Mouse (Mus musculus): ENCODE results near the gene Acin1. TPM values are rescaled to one million over a fixed set of nuclear protein-coding genes. Genes with fewer than 3 reads are reported as not detected.

The Acin1 gene
- polyA plus RNA-seq, 1 experiment from 2014 or later, result 140 TPM

- Histone ChIP-seq H3K27ac (no peak overlapping the region), H3K27me3 (replicated peaks) (no peaks in the 10 kb centered on the region), H3K9me3 (no peaks in the 10 kb centered on the region), H3K4me1 (peaks cover 10% of the 10 kb centered on the region; the same call in 1 of the 2 replicates), H3K4me3 (no peak overlapping the region), H3K9ac (no peak overlapping the region), H3K36me3 (peaks cover 15% of the 10 kb centered on the region), H3K4me2 (replicated peaks) (no peak overlapping the region)
- 78% methylated on average over 7 of the region's 7 CpGs for WGBS
- ATAC-seq (ENCODE audit: low FRiP score, low read depth), result no peak
Observed at GRCm38 (mm10) chr14:54597084-54597483, 89.6 kb downstream of the Acin1 start.

DNA sequence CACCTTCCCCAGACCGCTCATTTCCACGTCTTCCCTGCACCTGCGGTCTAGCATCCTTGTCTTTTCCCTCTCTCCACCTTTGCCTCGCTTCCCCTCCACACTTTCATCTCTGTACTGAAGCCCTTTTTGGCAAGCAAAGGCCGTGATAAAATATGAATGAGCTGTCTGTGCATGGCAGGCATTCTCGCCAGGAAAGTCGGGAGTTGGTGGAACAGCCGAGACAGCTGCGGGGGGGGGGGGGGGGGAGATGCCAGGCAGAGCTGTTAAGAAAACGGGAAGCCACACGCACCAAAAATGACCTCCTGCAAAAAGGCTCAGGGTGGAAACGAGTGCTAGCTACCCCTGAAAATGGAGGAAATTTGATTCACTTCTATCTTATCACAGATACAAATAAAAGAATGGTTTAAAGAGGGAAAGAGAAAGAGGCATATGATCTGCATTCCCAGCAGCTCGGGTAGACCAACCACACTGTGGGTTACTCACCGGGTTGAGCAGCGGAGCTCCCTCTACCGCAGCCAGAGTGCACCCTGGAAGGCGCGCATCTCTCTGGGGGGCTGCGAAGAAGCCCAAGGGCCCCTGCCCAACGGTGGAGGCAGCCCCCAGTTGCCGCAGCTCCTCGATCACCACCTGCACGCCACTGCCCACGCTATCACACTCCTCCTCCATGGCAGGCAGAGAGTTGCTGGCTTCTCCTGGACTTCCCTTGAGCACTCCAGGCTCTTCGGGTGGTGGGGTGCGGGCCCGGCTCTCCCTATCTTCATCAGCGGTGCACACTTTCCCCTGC lies 91.9 kb downstream of the Acin1 start:
- WGBS, result 69% methylated on average over 28 of the region's 28 CpGs
- no peaks in the 10 kb centered on the region for H3K9me3 ChIP-seq
- no peak overlapping the region for H3K27ac ChIP-seq
- no peak overlapping the region for H3K9ac ChIP-seq
- H3K4me2 ChIP-seq (replicated peaks), result no peak overlapping the region
- H3K27me3 ChIP-seq (replicated peaks), result no peaks in the 10 kb centered on the region
- no peak for ATAC-seq (ENCODE audit: low FRiP score, low read depth)
- H3K4me3 ChIP-seq, result no peak overlapping the region
- peaks cover 21% of the 10 kb centered on the region for H3K36me3 ChIP-seq
- H3K4me1 ChIP-seq, result peaks cover 10% of the 10 kb centered on the region; the same call in 1 of the 2 replicates

DNA sequence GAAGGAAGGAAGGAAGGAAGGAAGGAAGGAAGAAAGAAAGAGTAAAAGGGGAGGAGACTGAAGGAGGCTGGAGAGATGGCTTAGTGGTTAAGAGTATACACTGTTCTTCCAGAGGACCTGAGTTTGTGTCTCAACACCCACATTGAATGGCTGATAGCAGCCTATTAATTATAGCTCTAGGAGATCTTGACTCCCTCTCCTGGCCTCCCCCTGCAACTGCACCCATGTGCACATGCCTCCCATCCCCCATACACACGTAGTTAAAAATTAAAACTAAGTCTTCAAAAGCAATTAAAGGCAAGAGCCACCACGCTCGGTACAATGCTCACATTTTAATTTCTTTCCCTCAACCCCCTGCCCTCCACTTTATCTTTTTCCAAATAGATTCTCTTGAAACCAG lies 92.7 kb downstream of the Acin1 start:
- no peak overlapping the region for H3K27ac ChIP-seq
- H3K4me3 ChIP-seq, result no peak overlapping the region
- no peak overlapping the region for H3K9ac ChIP-seq
- 93% methylated on average over 3 of the region's 3 CpGs for WGBS
- H3K9me3 ChIP-seq, result no peaks in the 10 kb centered on the region
- H3K27me3 ChIP-seq (replicated peaks), result no peaks in the 10 kb centered on the region
- H3K36me3 ChIP-seq, result peaks cover 21% of the 10 kb centered on the region
- no peak overlapping the region for H3K4me2 ChIP-seq (replicated peaks)
- ATAC-seq (ENCODE audit: low FRiP score, low read depth), result no peak
- H3K4me1 ChIP-seq, result peaks cover 10% of the 10 kb centered on the region; the same call in 1 of the 2 replicates

GRCm38 (mm10) chr14:54592319-54592934 lies 94.3 kb downstream of the Acin1 start:
- Histone ChIP-seq H3K4me2 (replicated peaks) (no peak overlapping the region), H3K36me3 (peaks cover 21% of the 10 kb centered on the region), H3K4me1 (peaks cover 10% of the 10 kb centered on the region; the same call in 1 of the 2 replicates), H3K9ac (no peak overlapping the region), H3K27me3 (replicated peaks) (no peaks in the 10 kb centered on the region), H3K27ac (peak overlapping the region; percentile 29; the same call in 1 of the 2 replicates), H3K4me3 (no peak overlapping the region), H3K9me3 (no peaks in the 10 kb centered on the region)
- peak; percentile 44; the same call in 1 of the 2 replicates for ATAC-seq (ENCODE audit: low FRiP score, low read depth)
- 57% methylated on average over 10 of the region's 10 CpGs for WGBS

MicroRNAs encoded within 50 kb of the gene (microRNA counts, 519-probe panel; counts per million panel counts)
- 342 counts per million, percentile 67 among the panel's probes with 10 or more counts for microRNA mmu-miR-686

Small RNA genes lying within 50 kb of the gene (microRNA-seq; reads per million reads assigned to microRNA genes)
- not detected for gene Mir686
- gene Mir6948, result not detected

Other genes with a start within 250 kb of the Acin1 start
- gene Lrp10, start 222.8 kb downstream of the Acin1 start, polyA plus RNA-seq (2016; fragmentation: Nextera tagmentation; extraction: Ambion mirVana), result 34.9 and 37.5 TPM in 2 replicates
- 40.0 and 41.4 TPM in 2 replicates for gene Rem2, start 210.8 kb downstream of the Acin1 start, polyA plus RNA-seq (2016; fragmentation: Nextera tagmentation; extraction: Ambion mirVana)
- gene Prmt5, start 169.4 kb downstream of the Acin1 start, polyA plus RNA-seq (2016; fragmentation: Nextera tagmentation; extraction: Ambion mirVana), result 102 and 105 TPM in 2 replicates
- gene Haus4, start 132.3 kb downstream of the Acin1 start, polyA plus RNA-seq (2016; fragmentation: Nextera tagmentation; extraction: Ambion mirVana), result 32.1 and 37.9 TPM in 2 replicates
- 32.9 and 36.6 TPM in 2 replicates for gene Ajuba, start 109.4 kb downstream of the Acin1 start, polyA plus RNA-seq (2016; fragmentation: Nextera tagmentation; extraction: Ambion mirVana)
- gene 4931414P19Rik, start 80.9 kb downstream of the Acin1 start, polyA plus RNA-seq (2016; fragmentation: Nextera tagmentation; extraction: Ambion mirVana), result 8.4 and 8.6 TPM in 2 replicates
- 404 and 429 TPM in 2 replicates for gene Psmb5, start 68.9 kb downstream of the Acin1 start, polyA plus RNA-seq (2016; fragmentation: Nextera tagmentation; extraction: Ambion mirVana)
- gene Psmb11, start 65.5 kb downstream of the Acin1 start, polyA plus RNA-seq (2016; fragmentation: Nextera tagmentation; extraction: Ambion mirVana), result not detected in 2 replicates
- not detected in 2 replicates for gene Gm17606, start 46.0 kb downstream of the Acin1 start, polyA plus RNA-seq (2016; fragmentation: Nextera tagmentation; extraction: Ambion mirVana)
- gene Cdh24, start 45.6 kb downstream of the Acin1 start, polyA plus RNA-seq (2016; fragmentation: Nextera tagmentation; extraction: Ambion mirVana), result 9.5 and 10.0 TPM in 2 replicates
- 92.0 and 93.3 TPM in 2 replicates for gene 1700123O20Rik, start 715 bp downstream of the Acin1 start, polyA plus RNA-seq (2016; fragmentation: Nextera tagmentation; extraction: Ambion mirVana)
- 0.10 and 0.17 TPM in 2 replicates for gene Gm29776, start 11.9 kb upstream of the Acin1 start, polyA plus RNA-seq (2016; fragmentation: Nextera tagmentation; extraction: Ambion mirVana)
- gene Cebpe, start 25.2 kb upstream of the Acin1 start, polyA plus RNA-seq (2016; fragmentation: Nextera tagmentation; extraction: Ambion mirVana), result 0.15 TPM in 1 of 2 replicates, not detected in the other
- gene Slc7a8, start 95.0 kb upstream of the Acin1 start, polyA plus RNA-seq (2016; fragmentation: Nextera tagmentation; extraction: Ambion mirVana), result 3.1 and 3.7 TPM in 2 replicates
- gene Rnf212b, start 127.2 kb upstream of the Acin1 start, polyA plus RNA-seq (2016; fragmentation: Nextera tagmentation; extraction: Ambion mirVana), result not detected in 2 replicates
- gene Homez, start 184.0 kb upstream of the Acin1 start, polyA plus RNA-seq (2016; fragmentation: Nextera tagmentation; extraction: Ambion mirVana), result 15.7 and 16.6 TPM in 2 replicates
- gene Ppp1r3e, start 190.6 kb upstream of the Acin1 start, polyA plus RNA-seq (2016; fragmentation: Nextera tagmentation; extraction: Ambion mirVana), result 1.1 and 1.4 TPM in 2 replicates
- 3.8 and 4.1 TPM in 2 replicates for gene Bcl2l2, start 196.4 kb upstream of the Acin1 start, polyA plus RNA-seq (2016; fragmentation: Nextera tagmentation; extraction: Ambion mirVana)
- not detected in 2 replicates for gene Gm20521, start 196.5 kb upstream of the Acin1 start, polyA plus RNA-seq (2016; fragmentation: Nextera tagmentation; extraction: Ambion mirVana)
- gene Pabpn1, start 205.6 kb upstream of the Acin1 start, polyA plus RNA-seq (2016; fragmentation: Nextera tagmentation; extraction: Ambion mirVana), result 214 and 236 TPM in 2 replicates
- 126 and 131 TPM in 2 replicates for gene Slc22a17, start 226.2 kb upstream of the Acin1 start, polyA plus RNA-seq (2016; fragmentation: Nextera tagmentation; extraction: Ambion mirVana)
- 29.1 and 31.2 TPM in 2 replicates for gene Efs, start 239.2 kb upstream of the Acin1 start, polyA plus RNA-seq (2016; fragmentation: Nextera tagmentation; extraction: Ambion mirVana)
- gene Il25, start 245.8 kb upstream of the Acin1 start, polyA plus RNA-seq (2016; fragmentation: Nextera tagmentation; extraction: Ambion mirVana), result 0.19 and 0.48 TPM in 2 replicates
- gene Cmtm5, start 249.3 kb upstream of the Acin1 start, polyA plus RNA-seq (2016; fragmentation: Nextera tagmentation; extraction: Ambion mirVana), result 6.7 and 7.2 TPM in 2 replicates

Data from neural tube, embryonic 12.5 days (tissue).